Mouse (Mus musculus): Measurements from ENCODE around the gene Tyk2. TPM values are rescaled to one million over a fixed set of nuclear protein-coding genes. Genes with fewer than 3 reads are reported as not detected.

The Tyk2 gene
- polyA plus RNA-seq, 1 experiment = 31.2 TPM

GRCm38 (mm10) chr9:21149077-21149653, 18.1 kb upstream of the Tyk2 start:
- H3K27me3 ChIP-seq (ENCODE audit: control insufficient read depth, insufficient read depth, low read length) = 0 out of 2 replicates have a peak, but pooled peaks cover 7% of the 10 kb centered on the region
- 1% methylated on average over 8 of the region's 8 CpGs for WGBS
- TF ChIP-seq CTCF (IDR thresholded peaks at IDR 0.05; ENCODE audit: extremely low read depth, insufficient read length, insufficient replicate concordance, low read depth, low read length) = no peak
- TF ChIP-seq POLR2A (IDR thresholded peaks at IDR 0.05; ENCODE audit: low read depth, low read length) = no peak
- peaks cover 15% of the 10 kb centered on the region for H3K4me1 ChIP-seq (ENCODE audit: control insufficient read depth, insufficient read depth, insufficient read length, low read length)
- peak overlapping the region; percentile 95 for H3K4me3 ChIP-seq (ENCODE audit: low read depth, low read length)
- peaks cover 7% of the 10 kb centered on the region for H3K36me3 ChIP-seq (ENCODE audit: control insufficient read depth, insufficient read depth, low read length)
- no peak overlapping the region for H3K27ac ChIP-seq (ENCODE audit: insufficient read depth, low read depth, low read length)

GRCm38 (mm10) chr9:21148427-21148826, 17.4 kb upstream of the Tyk2 start:
- Histone ChIP-seq H3K36me3 (ENCODE audit: control insufficient read depth, insufficient read depth, low read length) (peaks cover 9% of the 10 kb centered on the region), H3K4me3 (ENCODE audit: low read depth, low read length) (no peak overlapping the region), H3K27me3 (ENCODE audit: control insufficient read depth, insufficient read depth, low read length) (0 out of 2 replicates have a peak, but pooled peaks cover 7% of the 10 kb centered on the region), H3K4me1 (ENCODE audit: control insufficient read depth, insufficient read depth, insufficient read length, low read length) (peaks cover 15% of the 10 kb centered on the region), H3K27ac (ENCODE audit: insufficient read depth, low read depth, low read length) (no peak overlapping the region)
- no peak for TF ChIP-seq CTCF (IDR thresholded peaks at IDR 0.05; ENCODE audit: extremely low read depth, insufficient read length, insufficient replicate concordance, low read depth, low read length)
- no peak for TF ChIP-seq POLR2A (IDR thresholded peaks at IDR 0.05; ENCODE audit: low read depth, low read length)

- peak overlapping the region; percentile 10; the same call in 1 of the 2 replicates for H3K4me3 ChIP-seq (ENCODE audit: low read depth, low read length)
- 39% methylated on average over 10 of the region's 10 CpGs for WGBS
- peaks cover 12% of the 10 kb centered on the region for H3K4me1 ChIP-seq (ENCODE audit: control insufficient read depth, insufficient read depth, insufficient read length, low read length)
- TF ChIP-seq CTCF (IDR thresholded peaks at IDR 0.05; ENCODE audit: extremely low read depth, insufficient read length, insufficient replicate concordance, low read depth, low read length) (no peak), POLR2A (IDR thresholded peaks at IDR 0.05; ENCODE audit: low read depth, low read length) (no peak)
- H3K27ac ChIP-seq (ENCODE audit: insufficient read depth, low read depth, low read length) = no peak overlapping the region
- peaks cover 25% of the 10 kb centered on the region for H3K36me3 ChIP-seq (ENCODE audit: control insufficient read depth, insufficient read depth, low read length)
- no peaks in the 10 kb centered on the region for H3K27me3 ChIP-seq (ENCODE audit: control insufficient read depth, insufficient read depth, low read length)
These were observed 15.7 kb upstream of the Tyk2 start for GRCm38 (mm10) chr9:21146722-21147121.

- Histone ChIP-seq H3K36me3 (ENCODE audit: control insufficient read depth, insufficient read depth, low read length) (peaks cover 34% of the 10 kb centered on the region), H3K27ac (ENCODE audit: insufficient read depth, low read depth, low read length) (no peak overlapping the region), H3K27me3 (ENCODE audit: control insufficient read depth, insufficient read depth, low read length) (no peaks in the 10 kb centered on the region), H3K4me1 (ENCODE audit: control insufficient read depth, insufficient read depth, insufficient read length, low read length) (peaks cover 12% of the 10 kb centered on the region), H3K4me3 (ENCODE audit: low read depth, low read length) (no peak overlapping the region)
- 89% methylated on average over 4 of the region's 4 CpGs for WGBS
- TF ChIP-seq POLR2A (IDR thresholded peaks at IDR 0.05; ENCODE audit: low read depth, low read length) = no peak
- TF ChIP-seq CTCF (IDR thresholded peaks at IDR 0.05; ENCODE audit: extremely low read depth, insufficient read length, insufficient replicate concordance, low read depth, low read length) = no peak
These were observed 14.4 kb upstream of the Tyk2 start for GRCm38 (mm10) chr9:21145431-21145830.

- no peak overlapping the region for H3K27ac ChIP-seq (ENCODE audit: insufficient read depth, low read depth, low read length)
- no peak overlapping the region for H3K4me3 ChIP-seq (ENCODE audit: low read depth, low read length)
- H3K36me3 ChIP-seq (ENCODE audit: control insufficient read depth, insufficient read depth, low read length) = peaks cover 45% of the 10 kb centered on the region
- peaks cover 9% of the 10 kb centered on the region for H3K4me1 ChIP-seq (ENCODE audit: control insufficient read depth, insufficient read depth, insufficient read length, low read length)
- 93% methylated on average over 3 of the region's 3 CpGs for WGBS
- no peaks in the 10 kb centered on the region for H3K27me3 ChIP-seq (ENCODE audit: control insufficient read depth, insufficient read depth, low read length)
- no peak for TF ChIP-seq POLR2A (IDR thresholded peaks at IDR 0.05; ENCODE audit: low read depth, low read length)
- TF ChIP-seq CTCF (IDR thresholded peaks at IDR 0.05; ENCODE audit: extremely low read depth, insufficient read length, insufficient replicate concordance, low read depth, low read length) = no peak
These were observed 13.3 kb upstream of the Tyk2 start for GRCm38 (mm10) chr9:21144361-21144760.

GRCm38 (mm10) chr9:21141922-21142321, 10.9 kb upstream of the Tyk2 start:
- Histone ChIP-seq H3K4me1 (ENCODE audit: control insufficient read depth, insufficient read depth, insufficient read length, low read length) (peaks cover 4% of the 10 kb centered on the region), H3K27ac (ENCODE audit: insufficient read depth, low read depth, low read length) (no peak overlapping the region), H3K4me3 (ENCODE audit: low read depth, low read length) (no peak overlapping the region), H3K27me3 (ENCODE audit: control insufficient read depth, insufficient read depth, low read length) (no peaks in the 10 kb centered on the region), H3K36me3 (ENCODE audit: control insufficient read depth, insufficient read depth, low read length) (peaks cover 49% of the 10 kb centered on the region)
- 79% methylated on average over 14 of the region's 14 CpGs for WGBS
- no peak for TF ChIP-seq POLR2A (IDR thresholded peaks at IDR 0.05; ENCODE audit: low read depth, low read length)

GRCm38 (mm10) chr9:21138386-21138785, 7.3 kb upstream of the Tyk2 start:
- Histone ChIP-seq H3K27ac (ENCODE audit: insufficient read depth, low read depth, low read length) (no peak overlapping the region), H3K27me3 (ENCODE audit: control insufficient read depth, insufficient read depth, low read length) (no peaks in the 10 kb centered on the region), H3K36me3 (ENCODE audit: control insufficient read depth, insufficient read depth, low read length) (peaks cover 39% of the 10 kb centered on the region), H3K4me3 (ENCODE audit: low read depth, low read length) (no peak overlapping the region), H3K4me1 (ENCODE audit: control insufficient read depth, insufficient read depth, insufficient read length, low read length) (peaks cover 6% of the 10 kb centered on the region)
- WGBS = 68% methylated on average over 4 of the region's 4 CpGs
- TF ChIP-seq CTCF (IDR thresholded peaks at IDR 0.05; ENCODE audit: extremely low read depth, insufficient read length, insufficient replicate concordance, low read depth, low read length) = no peak
- no peak for TF ChIP-seq POLR2A (IDR thresholded peaks at IDR 0.05; ENCODE audit: low read depth, low read length)
